Mouse (Mus musculus) myocyte (in vitro differentiated cells): Measurements from ENCODE around the gene Gm45233.

ENCODE experiments used
- CEBPB ChIP-seq: IDR thresholded peaks from 2 replicates; pipeline ENCODE4 v1.6.1; 2011; ENCODE audit warnings: mild to moderate bottlenecking, moderate library complexity; ENCODE audit not compliant: poor library complexity, insufficient read depth, severe bottlenecking
- E2F4 ChIP-seq: IDR thresholded peaks from one replicate; pipeline ENCODE4 v1.6.1; 2011; ENCODE audit warnings: mild to moderate bottlenecking, control low read depth, moderate library complexity; ENCODE audit not compliant: insufficient read depth
- MAX ChIP-seq: IDR thresholded peaks from one replicate; pipeline ENCODE4 v1.6.1; 2011; ENCODE audit warnings: low read depth, mild to moderate bottlenecking, control low read depth
- MYOD1 ChIP-seq, 3 experiments: IDR thresholded peaks; one replicate each; pipeline ENCODE4 v1.6.1; 2011; ENCODE audit warnings: control low read depth in 2 of 3, low read depth in 2 of 3, mild to moderate bottlenecking in 2 of 3, moderate library complexity in 1 of 3; ENCODE audit not compliant: insufficient read length in 2 of 3, control insufficient read depth in 1 of 3
- MYOG ChIP-seq, 3 experiments: IDR thresholded peaks; one replicate each; pipeline ENCODE4 v1.6.1; 2011; ENCODE audit warnings: control low read depth in 2 of 3, low read depth in 2 of 3, mild to moderate bottlenecking in 2 of 3; ENCODE audit not compliant: insufficient read length in 2 of 3, control insufficient read depth in 1 of 3, insufficient read depth in 1 of 3
- POLR2A ChIP-seq: IDR thresholded peaks from one replicate; pipeline ENCODE4 v1.6.1; 2011; ENCODE audit warnings: low read depth, mild to moderate bottlenecking, control low read depth, moderate library complexity; ENCODE audit not compliant: insufficient read length
- POLR2AphosphoS2 ChIP-seq: IDR thresholded peaks from one replicate; pipeline ENCODE4 v1.6.1; 2011; ENCODE audit warnings: low read depth, control low read depth; ENCODE audit not compliant: insufficient read length
- REST ChIP-seq: IDR thresholded peaks from one replicate; pipeline ENCODE4 v1.6.1; 2011; ENCODE audit warnings: mild to moderate bottlenecking, control low read depth, moderate library complexity; ENCODE audit not compliant: insufficient read depth, insufficient read length
- TCF12 ChIP-seq: IDR thresholded peaks from one replicate; pipeline ENCODE4 v1.6.1; 2011; ENCODE audit warnings: mild to moderate bottlenecking, control low read depth; ENCODE audit not compliant: poor library complexity, insufficient read depth, severe bottlenecking
- TCF3 ChIP-seq: IDR thresholded peaks from one replicate; pipeline ENCODE4 v1.6.1; 2011; ENCODE audit warnings: low read depth, control low read depth; ENCODE audit not compliant: insufficient read length
- USF1 ChIP-seq: IDR thresholded peaks from one replicate; pipeline ENCODE4 v1.6.1; 2011; ENCODE audit warnings: low read depth, mild to moderate bottlenecking, control low read depth, moderate library complexity

GRCm38 (mm10) chr7:43453599-43454355 is 9.8 kb downstream of the Gm45233 start:
- TF ChIP-seq POLR2A, result no peak
- TF ChIP-seq USF1, result no peak
- no peak for TF ChIP-seq TCF12
- no peak for TF ChIP-seq CEBPB
- no peak for TF ChIP-seq MYOG (IDR thresholded peaks at IDR 0.05; ENCODE audit: control insufficient read depth in 1 of 3, insufficient read depth in 1 of 3, insufficient read length in 2 of 3, low read depth in 2 of 3)
- TF ChIP-seq MAX, result no peak
- no peak for TF ChIP-seq E2F4
- no peak for TF ChIP-seq POLR2AphosphoS2
- TF ChIP-seq MYOD1 (IDR thresholded peaks at IDR 0.05; ENCODE audit: control insufficient read depth in 1 of 3, insufficient read length in 2 of 3, low read depth in 2 of 3), result no peak
- TF ChIP-seq REST, result no peak
- TF ChIP-seq TCF3, result no peak
